Mouse (Mus musculus): ENCODE measurements around the gene Rbm34.
"Not testable (repeated sequence)": the region's sequence is repeated elsewhere in the genome, so short reads cannot be mapped to it uniquely, and the experiment has no call there.

Gene Rbm34

DNA sequence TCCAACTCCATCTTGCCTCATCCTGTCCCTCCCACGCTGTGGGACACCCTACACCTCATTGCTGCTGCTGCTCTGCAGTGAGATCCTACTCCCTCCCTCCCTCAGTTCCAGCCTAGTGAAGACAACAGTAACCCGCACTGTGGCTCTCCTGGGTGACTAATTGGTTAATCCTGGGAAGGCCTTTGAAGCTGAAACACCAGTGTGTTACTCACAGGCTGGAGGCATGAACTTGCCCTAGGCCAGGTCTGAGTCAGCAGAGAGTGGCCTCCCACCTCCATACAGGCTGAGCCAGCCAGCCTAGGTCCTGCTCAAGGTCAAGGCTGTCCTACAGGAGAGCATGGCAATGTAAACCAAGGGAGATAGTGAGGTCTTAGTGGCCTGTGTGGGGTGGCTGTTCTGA lies 51.6 kb downstream of the Rbm34 start:
- no peak for DNase-seq (ENCODE audit: low read depth)

DNA sequence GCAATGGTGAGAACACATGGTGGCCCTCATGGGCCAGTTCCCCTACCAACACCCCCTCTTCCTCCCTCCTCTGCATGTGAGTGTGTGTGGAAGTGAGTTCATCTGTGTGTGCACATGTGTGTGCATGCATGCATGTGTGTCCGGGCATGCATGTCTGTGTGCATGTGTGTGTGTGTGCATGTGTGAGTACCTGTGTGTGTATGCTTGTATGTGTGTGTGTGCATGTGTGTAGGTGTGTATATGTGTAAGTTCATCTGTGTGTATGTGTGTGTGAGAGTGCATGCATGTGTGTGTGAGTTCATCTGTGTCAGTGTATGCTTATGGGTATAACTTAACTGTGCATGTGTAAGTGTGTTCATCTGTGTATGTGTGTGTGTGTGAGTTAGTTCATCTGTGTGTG lies 52.5 kb downstream of the Rbm34 start:
- no peak for DNase-seq (ENCODE audit: low read depth)

DNA sequence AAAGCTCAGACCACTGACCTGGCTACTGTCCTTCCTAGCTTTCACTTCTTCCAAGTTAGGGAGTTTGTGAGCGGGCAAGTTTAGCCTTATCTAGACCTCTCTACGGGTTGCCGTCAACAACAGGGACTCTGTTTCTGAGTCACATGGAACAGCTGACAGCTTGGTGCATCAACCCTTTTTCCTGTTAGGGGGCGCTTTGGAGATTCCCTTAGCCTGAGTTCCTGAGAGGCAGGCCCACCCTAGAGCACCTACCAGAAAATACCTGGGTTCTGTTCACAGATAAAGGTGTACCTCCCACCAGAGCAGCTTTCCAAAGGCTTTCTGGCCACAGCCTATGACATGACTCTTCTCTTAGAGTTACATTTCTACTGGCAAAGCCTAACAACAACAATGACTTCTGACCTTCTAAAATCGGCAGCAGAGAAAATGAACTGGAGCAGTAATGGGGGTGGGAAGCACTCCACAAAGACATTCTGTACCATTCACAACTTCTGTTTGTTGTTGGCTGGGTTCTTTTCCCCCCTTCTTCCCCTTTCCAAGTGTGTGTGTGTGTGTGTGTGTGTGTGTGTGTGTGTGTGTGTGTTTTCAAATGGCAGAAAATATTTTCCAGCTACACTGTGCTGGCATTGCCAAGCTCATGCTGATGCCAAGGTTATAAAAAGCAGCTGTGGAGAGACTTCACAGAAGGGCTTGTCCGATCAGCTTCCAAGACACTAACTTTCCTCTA lies 53.5 kb downstream of the Rbm34 start:
- no peak for DNase-seq (ENCODE audit: low read depth)

DNA sequence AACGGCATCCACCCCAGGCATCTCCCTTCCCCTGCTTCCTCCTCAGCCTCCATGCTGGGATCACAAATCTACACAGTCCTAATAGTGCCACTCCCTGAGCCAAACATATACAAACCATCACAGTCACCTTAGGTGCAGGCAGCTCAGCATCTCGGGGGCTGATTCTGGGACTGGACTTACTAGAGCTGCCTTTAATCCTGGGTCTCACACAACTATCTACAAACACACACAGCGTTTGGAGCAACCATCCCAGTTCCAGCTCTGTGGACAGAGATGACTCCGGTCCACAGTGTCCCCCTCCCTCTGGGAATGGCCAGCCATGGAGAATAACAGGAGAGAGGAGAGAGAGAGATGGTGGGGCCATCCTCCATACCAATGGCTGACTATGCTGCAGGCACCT lies 54.3 kb downstream of the Rbm34 start:
- no peak for DNase-seq (ENCODE audit: low read depth)

GRCm38 (mm10) chr8:126914609-126915375 lies 56.1 kb downstream of the Rbm34 start:
- no peak for DNase-seq (ENCODE audit: low read depth)

GRCm38 (mm10) chr8:126914107-126914490 lies 56.8 kb downstream of the Rbm34 start:
- not testable (repeated sequence) for DNase-seq (ENCODE audit: low read depth)

DNA sequence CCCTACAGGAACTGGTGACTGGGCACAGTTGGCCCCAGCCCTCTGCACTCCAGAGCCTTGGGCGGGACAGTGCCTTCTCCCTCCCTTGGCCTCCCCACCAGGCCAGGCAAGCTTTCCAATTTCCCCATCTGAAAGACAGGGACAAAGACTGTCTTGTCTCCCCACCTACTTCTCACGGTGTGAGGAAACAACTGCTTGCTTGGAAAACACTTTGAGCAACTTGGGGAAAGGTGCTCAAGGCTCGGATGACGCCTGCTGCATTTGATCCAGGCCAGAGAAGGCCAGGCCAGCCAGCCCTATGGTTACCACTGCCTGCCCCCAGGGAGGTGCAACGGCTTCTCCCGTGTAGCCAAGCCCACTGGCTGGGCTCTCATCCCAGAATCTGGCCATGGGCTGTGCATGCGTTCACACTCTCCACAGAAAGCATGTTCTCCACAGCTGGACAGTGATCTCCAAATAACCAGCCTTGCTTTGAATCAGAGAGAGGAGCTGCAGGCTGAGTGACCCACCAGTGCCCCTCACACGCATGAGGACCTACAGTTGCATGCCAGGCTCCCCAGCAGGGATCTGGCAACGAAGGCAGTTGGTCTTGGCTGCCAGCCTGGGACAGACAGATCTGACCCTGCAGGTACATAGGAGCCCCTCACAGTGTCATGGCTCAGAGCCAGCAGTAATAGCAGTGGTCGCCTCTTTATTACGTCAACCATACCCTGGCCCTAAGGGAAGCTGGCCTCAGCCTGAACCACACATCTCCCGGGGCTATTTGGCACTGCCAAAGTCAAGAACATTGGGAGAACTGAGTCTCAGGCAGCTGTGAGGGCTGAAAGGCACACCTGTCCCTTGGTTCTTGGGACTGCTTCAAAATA lies 57.4 kb downstream of the Rbm34 start:
- no peak for DNase-seq (ENCODE audit: low read depth)

DNA sequence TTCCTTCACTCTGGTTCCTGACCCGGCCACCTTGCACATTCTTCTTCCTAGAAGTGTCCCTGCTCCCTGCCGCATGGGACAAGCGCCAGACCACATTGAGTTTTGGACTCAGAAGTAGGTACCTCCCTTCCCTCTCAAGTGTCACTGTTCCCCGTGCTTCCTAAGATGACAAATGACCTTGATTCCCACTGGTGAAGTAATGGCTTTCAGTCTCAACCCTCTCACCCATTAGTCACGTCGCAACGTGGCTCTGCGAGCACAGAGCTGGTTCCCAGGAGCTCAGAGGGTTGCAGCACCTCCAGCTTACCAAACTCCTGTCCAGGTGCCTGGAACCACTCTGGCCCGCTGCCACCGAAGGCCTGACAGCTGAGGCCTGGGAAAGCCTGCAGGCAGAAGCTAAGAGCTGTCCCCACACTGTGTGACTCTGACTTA lies 61.5 kb downstream of the Rbm34 start:
- no peak for DNase-seq (ENCODE audit: low read depth)

- no peak for DNase-seq (ENCODE audit: low read depth)
Measured at GRCm38 (mm10) chr8:126908805-126909204, 62.1 kb downstream of the Rbm34 start.

DNA sequence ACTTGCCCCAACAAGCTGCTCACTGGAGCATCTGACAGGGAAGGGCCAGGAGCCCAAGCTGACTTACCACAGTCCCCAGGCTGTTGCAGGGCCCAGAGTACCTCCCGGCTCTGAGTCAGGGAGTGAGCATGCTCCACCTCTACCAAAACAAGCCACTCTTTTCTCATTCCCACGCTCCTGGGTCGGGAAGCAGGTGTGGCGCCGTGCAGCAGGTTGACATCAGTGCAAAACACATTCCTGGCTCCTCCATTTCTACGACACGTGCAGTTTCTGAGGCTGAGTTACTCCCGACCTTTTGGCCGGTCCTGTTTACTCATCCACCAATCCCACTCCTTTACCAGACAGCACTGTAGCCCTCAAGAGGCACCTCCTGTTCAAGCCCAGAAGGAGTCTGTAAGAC lies 62.9 kb downstream of the Rbm34 start:
- DNase-seq (ENCODE audit: low read depth), result no peak

GRCm38 (mm10) chr8:126907374-126907773 lies 63.5 kb downstream of the Rbm34 start:
- DNase-seq (ENCODE audit: low read depth), result no peak

- no peak for DNase-seq (ENCODE audit: low read depth)
Measured at GRCm38 (mm10) chr8:126905387-126905786, 65.5 kb downstream of the Rbm34 start.

DNA sequence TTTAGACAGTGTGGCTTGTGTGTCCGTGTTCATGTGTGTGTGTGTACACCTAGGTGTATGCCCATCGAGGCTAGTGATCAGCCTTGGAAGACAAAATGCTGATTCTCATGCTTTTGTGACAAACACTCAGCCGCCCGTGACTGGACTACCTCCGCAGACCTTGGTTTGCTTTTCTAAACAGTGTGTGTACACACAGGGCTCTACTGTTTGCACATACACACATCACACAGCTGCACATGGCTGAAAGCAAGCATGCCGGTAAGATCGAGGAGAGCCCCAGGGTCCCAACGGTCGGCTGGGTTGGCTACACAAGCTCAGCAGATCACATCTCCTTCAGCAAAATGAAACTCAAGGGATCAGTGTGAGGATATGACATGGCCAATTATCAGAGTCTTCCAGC lies 66.9 kb downstream of the Rbm34 start:
- no peak for DNase-seq (ENCODE audit: low read depth)

DNA sequence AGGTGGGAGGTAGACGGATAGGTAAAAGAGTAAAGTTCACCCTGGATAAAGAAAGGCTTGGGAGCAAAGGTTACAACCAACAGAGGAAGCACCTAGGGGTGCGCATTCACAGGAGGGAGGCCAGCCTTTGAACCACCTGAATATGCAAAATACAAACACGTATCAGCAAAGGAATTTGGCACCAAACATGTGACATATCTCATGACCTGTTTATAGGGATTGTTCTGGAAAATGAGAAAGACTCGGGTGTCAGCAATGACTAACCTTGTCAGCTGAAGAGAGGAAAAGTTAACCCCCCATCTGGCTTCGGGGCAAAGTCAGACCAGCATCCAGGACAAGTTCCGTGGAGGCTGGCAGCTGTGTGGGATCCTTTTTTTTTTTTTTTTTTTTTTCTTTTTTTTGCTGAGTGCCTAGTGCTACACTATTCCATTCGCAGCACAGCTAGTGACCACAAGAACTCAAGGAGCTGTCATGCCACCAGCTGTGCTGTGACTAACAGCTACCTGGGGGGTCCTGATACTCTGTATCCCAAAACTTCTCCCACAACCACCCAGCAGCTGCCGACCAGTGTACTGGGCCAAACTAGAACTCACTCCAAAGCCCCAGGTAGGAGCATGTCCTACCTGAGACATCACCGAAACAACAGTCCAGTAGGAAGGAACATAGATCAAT lies 67.5 kb downstream of the Rbm34 start:
- DNase-seq (ENCODE audit: low read depth), result no peak

DNA sequence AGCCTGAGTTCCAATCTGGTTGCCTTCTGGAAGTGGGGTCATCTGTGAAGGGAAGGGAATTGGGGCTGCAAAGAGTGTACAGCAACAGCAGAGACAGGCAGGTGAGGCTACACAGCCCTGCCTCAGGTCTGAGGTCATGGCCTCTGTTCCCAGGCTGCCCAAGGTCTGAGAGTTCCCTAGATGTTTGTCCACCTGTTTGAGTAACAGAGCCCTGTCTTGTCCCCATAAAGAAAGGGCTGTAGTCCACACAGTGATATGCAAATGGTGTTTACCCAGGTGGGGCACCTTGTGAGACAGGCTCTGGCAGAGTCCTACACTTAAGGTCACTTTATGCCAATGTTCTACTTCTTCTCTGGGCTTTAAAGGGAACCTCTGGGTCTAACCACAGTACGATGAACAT lies 69.3 kb downstream of the Rbm34 start:
- DNase-seq (ENCODE audit: low read depth), result no peak

- DNase-seq (ENCODE audit: low read depth), result no peak
Measured at GRCm38 (mm10) chr8:126901049-126901448, 69.8 kb downstream of the Rbm34 start.
